Mouse (Mus musculus) liver, embryonic 16.5 days (tissue): ENCODE results near the gene Cym. TPM values are rescaled to one million over a fixed set of nuclear protein-coding genes. Genes with fewer than 3 reads are reported as not detected.

Experiments used
- ATAC-seq: fragments of 200-750 bp; cut with Nextera tagmentation; 2 replicates; pipeline ENCODE4 v1.8.0; 2017; ENCODE audit warnings: low read depth, mild to moderate bottlenecking, moderate number of reproducible peaks, moderate library complexity
- H3K27ac ChIP-seq: fragments of 300-500 bp; sonication (generic); 2 replicates; pipeline ENCODE4 v1.5.1; 2014; ENCODE audit warnings: mild to moderate bottlenecking, low read length
- H3K27me3 ChIP-seq: fragments of 300-500 bp; sonication (generic); 2 replicates; pipeline ENCODE4 v1.6.1; 2014; ENCODE audit warnings: low read depth, low read length, mixed read lengths; ENCODE audit not compliant: control insufficient read depth, insufficient read depth
- H3K36me3 ChIP-seq: fragments of 300-500 bp; sonication (generic); 2 replicates; pipeline ENCODE4 v1.6.1; 2014; ENCODE audit warnings: mild to moderate bottlenecking; ENCODE audit not compliant: control insufficient read depth, insufficient read depth
- H3K4me1 ChIP-seq: fragments of 300-500 bp; sonication (generic); 2 replicates; pipeline ENCODE4 v1.6.1; 2014; ENCODE audit warnings: low read depth, low read length, mixed read lengths; ENCODE audit not compliant: control insufficient read depth
- H3K4me2 ChIP-seq: fragments of 300-500 bp; sonication (generic); 2 replicates; pipeline ENCODE4 v1.6.1; 2014; ENCODE audit warnings: low read depth, low read length, mixed read lengths
- H3K4me3 ChIP-seq: fragments of 300-500 bp; sonication (generic); 2 replicates; pipeline ENCODE4 v1.5.1; 2014; ENCODE audit warnings: low read depth, mild to moderate bottlenecking, low read length
- H3K9ac ChIP-seq: fragments of 300-500 bp; sonication (generic); 2 replicates; pipeline ENCODE4 v1.6.1; 2014; ENCODE audit warnings: low read depth, low read length
- H3K9me3 ChIP-seq: fragments of 300-500 bp; sonication (generic); replicated peaks from 2 replicates; pipeline ENCODE4 v1.6.1; 2016; ENCODE audit warnings: low read length; ENCODE audit not compliant: control insufficient read depth
- WGBS: fragments of 180-500 bp; shearing (Covaris S2); extraction: QIAGEN DNeasy Blood & Tissue Kit; methylation state at CpG from one replicate; pipeline ENCODE4 v1.1.7; 2014; ENCODE audit not compliant: insufficient replicate concordance; 5-methylcytosine and 5-hydroxymethylcytosine counted together
- polyA plus RNA-seq: library from polyadenylated mRNA; unstranded; fragments of >200 nt; fragmentation: Nextera tagmentation; extraction: Ambion mirVana; gene quantifications from 2 replicates; pipeline ENCODE4 v1.2.1, GENCODE M21; 2015

Cym gene
- polyA plus RNA-seq, 1 experiment from 2014 or later: 7.3 TPM

DNA sequence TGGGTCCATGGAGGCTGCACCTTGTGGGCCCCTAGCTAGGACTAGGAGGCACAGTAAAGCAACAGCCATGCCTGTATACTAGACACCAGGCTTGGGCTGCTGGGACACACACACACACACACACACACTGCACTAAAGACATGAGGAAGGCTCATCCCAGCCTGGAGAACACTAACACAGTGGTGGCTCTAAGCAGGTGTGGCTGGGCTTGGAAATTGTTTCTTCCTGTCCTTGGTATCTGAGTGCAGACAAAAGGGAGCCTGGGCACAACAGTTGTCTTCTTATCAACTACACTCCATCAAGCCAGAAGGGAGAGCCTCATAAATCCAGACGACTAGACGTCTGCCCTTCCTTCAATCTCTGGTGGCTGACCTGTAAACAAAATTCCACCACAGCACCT, 28.8 kb upstream of the Cym start:
- Histone ChIP-seq H3K36me3 (no peaks in the 10 kb centered on the region), H3K27me3 (no peaks in the 10 kb centered on the region), H3K9ac (no peak overlapping the region), H3K4me1 (no peaks in the 10 kb centered on the region), H3K4me2 (no peak overlapping the region), H3K9me3 (no peaks in the 10 kb centered on the region), H3K27ac (no peak overlapping the region), H3K4me3 (no peak overlapping the region)
- 9% methylated on average over 2 of the region's 2 CpGs for WGBS
- no peak for ATAC-seq

DNA sequence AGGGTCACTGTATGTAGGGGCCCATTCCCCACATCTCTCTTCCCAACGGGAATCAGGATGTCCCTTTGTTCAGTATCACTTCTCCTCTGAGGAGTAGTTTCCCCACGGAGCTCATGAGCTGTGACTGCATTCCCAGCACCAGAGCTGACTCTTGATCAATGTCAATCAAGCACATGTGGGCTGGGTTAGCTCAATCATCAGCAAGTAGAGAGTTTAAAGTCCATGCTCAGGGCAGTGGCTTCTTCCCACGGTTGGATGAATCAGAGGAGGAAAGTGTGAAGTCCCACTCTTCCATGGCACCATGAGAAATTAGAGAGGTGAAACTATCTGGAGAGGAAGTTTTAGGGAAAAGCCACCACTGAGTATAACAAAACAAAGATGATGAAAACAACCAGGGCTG, 27.5 kb upstream of the Cym start:
- H3K9me3 ChIP-seq: no peaks in the 10 kb centered on the region
- WGBS: 29% methylated on average over 3 of the region's 3 CpGs
- no peaks in the 10 kb centered on the region for H3K27me3 ChIP-seq
- no peak overlapping the region for H3K4me2 ChIP-seq
- H3K27ac ChIP-seq: no peak overlapping the region
- H3K36me3 ChIP-seq: no peaks in the 10 kb centered on the region
- H3K9ac ChIP-seq: no peak overlapping the region
- no peak for ATAC-seq
- no peak overlapping the region for H3K4me3 ChIP-seq
- no peaks in the 10 kb centered on the region for H3K4me1 ChIP-seq

DNA sequence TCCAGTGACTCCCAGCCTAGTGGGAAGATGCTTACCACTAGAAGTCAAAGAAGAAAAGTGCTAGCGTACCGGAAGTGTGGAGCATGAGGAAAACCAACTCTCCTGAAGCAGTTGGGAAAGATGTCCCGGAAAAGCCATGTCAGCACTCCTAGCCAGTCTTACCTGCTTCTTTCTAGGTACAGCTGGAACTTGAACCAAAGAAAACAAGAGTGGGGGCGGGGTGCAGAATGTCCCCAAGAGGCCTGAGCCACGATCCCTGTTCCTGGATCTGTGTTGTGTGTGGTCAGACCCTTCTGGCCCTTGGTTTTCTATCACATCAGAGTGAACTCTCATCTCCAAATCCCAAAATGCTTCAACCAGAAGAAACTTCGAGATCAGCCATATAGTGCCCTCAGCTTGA, 25.3 kb upstream of the Cym start:
- no peaks in the 10 kb centered on the region for H3K9me3 ChIP-seq
- H3K4me2 ChIP-seq: no peak overlapping the region
- no peak overlapping the region for H3K4me3 ChIP-seq
- no peaks in the 10 kb centered on the region for H3K27me3 ChIP-seq
- no peaks in the 10 kb centered on the region for H3K4me1 ChIP-seq
- ATAC-seq: no peak
- WGBS: 60% methylated on average over 6 of the region's 6 CpGs
- H3K27ac ChIP-seq: no peak overlapping the region
- H3K9ac ChIP-seq: no peak overlapping the region
- no peaks in the 10 kb centered on the region for H3K36me3 ChIP-seq

DNA sequence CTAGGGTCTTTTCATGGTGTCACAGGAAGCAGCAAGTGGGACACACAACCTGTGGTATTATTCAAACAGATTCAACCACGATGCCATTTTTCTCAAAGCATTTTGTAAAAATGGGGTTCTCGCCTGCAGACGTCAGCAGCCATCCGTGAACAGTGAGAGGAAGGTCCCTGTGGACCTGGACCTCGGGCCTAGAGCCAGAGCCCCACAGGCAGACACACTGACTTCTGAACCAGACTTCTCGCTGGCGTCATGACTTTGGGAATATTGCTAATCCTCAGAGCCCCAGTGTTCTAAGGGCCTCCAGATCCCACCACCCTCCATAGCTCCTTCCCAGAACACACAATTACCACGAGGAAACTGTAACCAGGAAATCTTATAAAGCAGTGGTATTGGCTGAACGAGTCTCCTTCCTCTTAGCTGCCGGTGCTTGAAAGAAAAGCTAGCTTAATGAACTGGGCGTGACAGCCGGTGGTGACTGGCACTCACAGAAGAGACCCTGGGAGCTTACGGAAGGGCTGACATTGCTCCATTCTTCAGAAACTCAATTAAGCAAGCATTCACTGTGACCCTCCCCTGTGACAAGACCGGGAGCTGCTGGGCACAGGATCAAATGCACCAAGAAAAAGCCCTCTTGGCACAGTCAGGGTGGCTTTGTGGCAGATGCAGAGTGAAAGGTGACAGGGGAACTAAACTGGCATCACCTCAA, 20.0 kb upstream of the Cym start:
- 41% methylated on average over 14 of the region's 14 CpGs for WGBS
- no peaks in the 10 kb centered on the region for H3K27me3 ChIP-seq
- H3K4me2 ChIP-seq: no peak overlapping the region
- H3K4me3 ChIP-seq: no peak overlapping the region
- H3K9ac ChIP-seq: no peak overlapping the region
- no peaks in the 10 kb centered on the region for H3K4me1 ChIP-seq
- no peaks in the 10 kb centered on the region for H3K9me3 ChIP-seq
- no peak for ATAC-seq
- H3K27ac ChIP-seq: no peak overlapping the region
- no peaks in the 10 kb centered on the region for H3K36me3 ChIP-seq

DNA sequence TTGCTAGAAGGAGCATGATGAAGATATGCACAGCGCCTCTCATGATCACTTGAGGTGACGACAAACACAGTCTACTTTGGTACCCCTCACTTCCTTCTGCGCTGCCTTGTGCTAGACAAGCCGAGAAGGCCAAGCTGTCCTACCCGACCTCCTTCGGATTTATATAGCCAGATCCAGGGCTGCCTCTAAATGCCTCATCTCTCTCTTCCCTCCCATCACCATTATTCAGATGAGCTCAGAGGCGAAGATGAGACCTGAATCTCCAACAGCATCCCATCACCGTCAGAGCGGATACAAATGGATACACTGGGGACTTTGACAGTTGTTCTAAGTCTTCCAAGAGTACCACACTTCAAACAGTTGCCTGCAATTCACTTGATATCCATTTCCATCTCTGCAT, 18.1 kb upstream of the Cym start, which contains the start of gene Prok1:
TSS of gene Prok1 (minus strand) at position 101 of the 400 bp plus-strand sequence.
- no peak within 1 kb of the TSS for H3K4me3 ChIP-seq
- H3K27ac ChIP-seq: no peak within 1 kb of the TSS
- H3K36me3 ChIP-seq: no peaks in the 10 kb centered on the region
- 72% methylated on average over 9 of the region's 9 CpGs for WGBS
- no peak within 1 kb of the TSS for H3K4me2 ChIP-seq
- H3K9me3 ChIP-seq: no peaks in the 10 kb centered on the region
- H3K4me1 ChIP-seq: no peaks in the 10 kb centered on the region
- H3K27me3 ChIP-seq: no peaks in the 10 kb centered on the region
- H3K9ac ChIP-seq: no peak within 1 kb of the TSS
- ATAC-seq: no peak

DNA sequence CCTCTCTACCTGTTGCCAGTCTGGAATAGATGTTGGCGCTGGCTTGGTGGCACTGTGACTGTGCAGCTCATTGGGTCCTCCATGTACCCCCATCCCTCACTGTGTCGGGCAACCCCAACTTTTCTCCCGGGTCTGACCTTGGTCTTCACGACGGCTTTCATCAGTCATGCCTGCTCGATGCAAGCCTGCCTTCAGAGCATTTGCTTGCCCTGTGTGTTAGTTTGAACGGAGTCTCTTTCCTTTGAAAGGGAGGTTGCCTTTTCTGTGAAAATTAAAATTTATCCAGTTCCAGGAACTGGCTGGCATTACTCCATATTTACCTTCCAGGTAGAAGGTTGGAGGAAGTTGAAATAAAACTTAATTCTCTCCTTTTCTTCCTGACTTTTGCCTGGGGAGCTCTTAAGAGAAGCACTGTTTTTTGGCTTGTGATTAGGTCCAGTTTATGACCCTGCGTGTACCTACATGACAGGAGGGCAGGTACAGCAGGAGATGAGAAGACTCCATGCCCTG, 17.0 kb upstream of the Cym start:
- H3K9me3 ChIP-seq: no peaks in the 10 kb centered on the region
- H3K27ac ChIP-seq: no peak overlapping the region
- H3K36me3 ChIP-seq: no peaks in the 10 kb centered on the region
- H3K4me1 ChIP-seq: no peaks in the 10 kb centered on the region
- WGBS: 61% methylated on average over 8 of the region's 8 CpGs
- H3K4me3 ChIP-seq: no peak overlapping the region
- H3K9ac ChIP-seq: no peak overlapping the region
- no peak overlapping the region for H3K4me2 ChIP-seq
- H3K27me3 ChIP-seq: no peaks in the 10 kb centered on the region
- no peak for ATAC-seq

DNA sequence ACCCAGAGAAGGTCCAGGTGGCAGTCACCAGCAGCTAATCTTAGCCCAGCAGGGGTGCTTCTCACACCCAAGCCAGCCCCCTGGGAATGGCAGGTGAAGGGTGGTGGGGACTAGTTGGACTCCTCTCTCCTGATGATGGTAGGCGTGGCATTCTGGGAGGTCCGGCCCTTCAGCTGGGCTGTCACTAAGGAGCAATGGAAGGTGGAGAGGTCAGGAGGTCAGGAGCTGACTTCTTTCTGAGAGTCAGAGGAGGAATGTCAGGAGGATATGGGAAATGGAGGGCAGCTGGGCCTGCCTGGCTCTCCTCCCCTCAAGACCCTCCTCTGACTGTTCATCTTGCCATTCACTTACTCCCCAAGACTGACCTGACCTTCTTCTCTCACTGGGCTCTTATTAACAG, 16.5 kb upstream of the Cym start:
- Histone ChIP-seq H3K27ac (no peak overlapping the region), H3K9me3 (no peaks in the 10 kb centered on the region), H3K36me3 (no peaks in the 10 kb centered on the region), H3K4me1 (no peaks in the 10 kb centered on the region), H3K4me2 (no peak overlapping the region), H3K4me3 (no peak overlapping the region), H3K27me3 (no peaks in the 10 kb centered on the region), H3K9ac (no peak overlapping the region)
- no peak for ATAC-seq
- 67% methylated on average over 2 of the region's 2 CpGs for whole genome bisulfite sequencing

DNA sequence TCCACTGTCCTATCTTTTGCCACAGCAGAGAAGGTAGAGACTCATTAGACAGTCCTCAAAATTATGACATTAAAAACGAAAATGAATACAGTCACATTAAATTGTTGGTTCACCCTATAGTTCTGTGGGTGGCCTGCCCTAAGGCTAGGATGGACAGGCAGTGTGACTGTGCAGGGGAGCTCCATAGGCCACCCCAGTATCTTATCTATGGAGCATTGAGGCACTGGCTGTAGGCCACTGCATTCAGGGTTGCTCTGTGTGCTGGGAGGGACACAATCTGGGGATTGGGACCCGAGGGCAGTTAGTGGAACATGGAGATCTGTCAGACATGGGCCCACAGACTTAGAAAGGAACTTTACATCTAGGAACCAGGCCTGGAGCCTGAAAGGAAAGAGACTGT, 12.4 kb upstream of the Cym start:
- H3K4me2 ChIP-seq: no peak overlapping the region
- ATAC-seq: no peak
- 7% methylated on average over 2 of the region's 2 CpGs for WGBS
- H3K36me3 ChIP-seq: no peaks in the 10 kb centered on the region
- no peak overlapping the region for H3K4me3 ChIP-seq
- H3K9me3 ChIP-seq: no peaks in the 10 kb centered on the region
- no peak overlapping the region for H3K27ac ChIP-seq
- no peak overlapping the region for H3K9ac ChIP-seq
- H3K27me3 ChIP-seq: no peaks in the 10 kb centered on the region
- peaks cover 2% of the 10 kb centered on the region; the same call in 1 of the 2 replicates for H3K4me1 ChIP-seq

DNA sequence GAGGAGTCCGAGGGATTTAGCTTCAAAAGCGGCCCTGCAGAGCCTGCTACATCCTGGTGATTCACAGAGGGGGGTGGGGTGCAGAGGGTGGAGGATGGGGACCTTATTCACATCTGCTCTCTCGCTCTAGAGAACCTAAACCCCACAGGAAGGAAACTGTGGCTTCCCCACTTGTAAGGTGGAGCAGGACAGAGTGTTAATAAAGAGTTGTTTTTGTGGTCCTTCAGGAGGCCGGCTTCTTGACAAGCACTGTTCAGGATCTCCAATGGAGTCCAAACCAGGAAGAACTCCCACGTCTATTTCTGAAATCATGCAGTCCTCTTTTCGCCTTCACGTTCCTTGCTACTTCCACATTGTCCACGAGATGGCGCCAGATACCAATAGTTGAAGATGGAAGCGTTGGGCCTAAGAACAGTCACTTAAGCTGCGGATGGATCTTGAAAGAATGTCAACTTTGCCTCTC, 11.8 kb upstream of the Cym start:
- Histone ChIP-seq H3K36me3 (no peaks in the 10 kb centered on the region), H3K9ac (no peak overlapping the region), H3K27ac (no peak overlapping the region), H3K4me1 (peaks cover 2% of the 10 kb centered on the region; the same call in 1 of the 2 replicates), H3K4me3 (no peak overlapping the region), H3K9me3 (no peaks in the 10 kb centered on the region), H3K4me2 (no peak overlapping the region), H3K27me3 (no peaks in the 10 kb centered on the region)
- no peak for ATAC-seq
- 5% methylated on average over 11 of the region's 11 CpGs for WGBS
